Mouse (Mus musculus): ENCODE data around the gene Spout1. TPM values are rescaled to one million over a fixed set of nuclear protein-coding genes. Genes with fewer than 3 reads are reported as not detected.
"Not testable (repeated sequence)": the region's sequence is repeated elsewhere in the genome, so short reads cannot be mapped to it uniquely, and the experiment has no call there.

Gene Spout1
- polyA plus RNA-seq, 1 experiment from 2014 or later = 65.3 TPM

GRCm38 (mm10) chr2:30200388-30200925 is 22.2 kb upstream of the Spout1 start:
- H3K4me1 ChIP-seq = peaks cover 8% of the 10 kb centered on the region
- WGBS = 91% methylated on average over 5 of the region's 5 CpGs
- H3K9me3 ChIP-seq = no peaks in the 10 kb centered on the region
- H3K27ac ChIP-seq = no peak overlapping the region
- H3K4me2 ChIP-seq = no peak overlapping the region
- H3K4me3 ChIP-seq = no peak overlapping the region
- no peak overlapping the region for H3K9ac ChIP-seq
- H3K27me3 ChIP-seq (replicated peaks) = no peaks in the 10 kb centered on the region
- H3K36me3 ChIP-seq (replicated peaks) = no peaks in the 10 kb centered on the region
- no peak for ATAC-seq (replicated peaks)

GRCm38 (mm10) chr2:30199984-30200383 is 21.7 kb upstream of the Spout1 start:
- ATAC-seq (replicated peaks) = no peak
- Histone ChIP-seq H3K36me3 (replicated peaks) (no peaks in the 10 kb centered on the region), H3K9ac (no peak overlapping the region), H3K9me3 (no peaks in the 10 kb centered on the region), H3K27me3 (replicated peaks) (no peaks in the 10 kb centered on the region), H3K4me1 (peaks cover 8% of the 10 kb centered on the region), H3K27ac (no peak overlapping the region), H3K4me2 (no peak overlapping the region), H3K4me3 (no peak overlapping the region)
- whole genome bisulfite sequencing = 73% methylated on average over 1 of the region's 1 CpGs

GRCm38 (mm10) chr2:30198021-30198420 is 19.8 kb upstream of the Spout1 start:
- Histone ChIP-seq H3K9ac (no peak overlapping the region), H3K4me2 (no peak overlapping the region), H3K27me3 (replicated peaks) (no peaks in the 10 kb centered on the region), H3K4me1 (no peaks in the 10 kb centered on the region), H3K9me3 (no peaks in the 10 kb centered on the region), H3K36me3 (replicated peaks) (no peaks in the 10 kb centered on the region), H3K27ac (no peak overlapping the region), H3K4me3 (no peak overlapping the region)
- WGBS = 76% methylated on average over 4 of the region's 4 CpGs
- no peak for ATAC-seq (replicated peaks)

- no peak for ATAC-seq (replicated peaks)
- no peak overlapping the region for H3K4me2 ChIP-seq
- WGBS = 77% methylated on average over 3 of the region's 3 CpGs
- H3K4me1 ChIP-seq = no peaks in the 10 kb centered on the region
- no peak overlapping the region for H3K9ac ChIP-seq
- H3K36me3 ChIP-seq (replicated peaks) = no peaks in the 10 kb centered on the region
- no peaks in the 10 kb centered on the region for H3K27me3 ChIP-seq (replicated peaks)
- no peaks in the 10 kb centered on the region for H3K9me3 ChIP-seq
- no peak overlapping the region for H3K4me3 ChIP-seq
- H3K27ac ChIP-seq = no peak overlapping the region
These were observed 16.4 kb upstream of the Spout1 start for GRCm38 (mm10) chr2:30194656-30195055.

GRCm38 (mm10) chr2:30191790-30192580 is 13.7 kb upstream of the Spout1 start:
- WGBS = 89% methylated on average over 12 of the region's 12 CpGs
- H3K4me3 ChIP-seq = no peak overlapping the region
- H3K4me2 ChIP-seq = no peak overlapping the region
- no peaks in the 10 kb centered on the region for H3K27me3 ChIP-seq (replicated peaks)
- H3K36me3 ChIP-seq (replicated peaks) = no peaks in the 10 kb centered on the region
- no peak overlapping the region for H3K27ac ChIP-seq
- no peaks in the 10 kb centered on the region for H3K9me3 ChIP-seq
- ATAC-seq (replicated peaks) = no peak
- no peak overlapping the region for H3K9ac ChIP-seq
- H3K4me1 ChIP-seq = no peaks in the 10 kb centered on the region

- Histone ChIP-seq H3K27me3 (replicated peaks) (no peaks in the 10 kb centered on the region), H3K4me3 (no peak overlapping the region), H3K36me3 (replicated peaks) (no peaks in the 10 kb centered on the region), H3K9me3 (no peaks in the 10 kb centered on the region), H3K27ac (no peak overlapping the region), H3K4me1 (no peaks in the 10 kb centered on the region), H3K4me2 (no peak overlapping the region), H3K9ac (no peak overlapping the region)
- 90% methylated on average over 3 of the region's 3 CpGs for WGBS
- no peak for ATAC-seq (replicated peaks)
These were observed 7.4 kb upstream of the Spout1 start for GRCm38 (mm10) chr2:30185681-30186080.

- Histone ChIP-seq H3K4me2 (no peak overlapping the region), H3K36me3 (replicated peaks) (no peaks in the 10 kb centered on the region), H3K9ac (no peak overlapping the region), H3K4me3 (no peak overlapping the region), H3K4me1 (no peaks in the 10 kb centered on the region), H3K27ac (no peak overlapping the region), H3K27me3 (replicated peaks) (no peaks in the 10 kb centered on the region), H3K9me3 (no peaks in the 10 kb centered on the region)
- ATAC-seq (replicated peaks) = no peak
- WGBS = 96% methylated on average over 6 of the region's 6 CpGs
These were observed 7.0 kb upstream of the Spout1 start for GRCm38 (mm10) chr2:30185276-30185675.

- no peaks in the 10 kb centered on the region for H3K36me3 ChIP-seq (replicated peaks)
- H3K27ac ChIP-seq = no peak overlapping the region
- H3K9me3 ChIP-seq = no peaks in the 10 kb centered on the region
- no peaks in the 10 kb centered on the region for H3K4me1 ChIP-seq
- H3K4me3 ChIP-seq = no peak overlapping the region
- 74% methylated on average over 3 of the region's 3 CpGs for WGBS
- no peak overlapping the region for H3K4me2 ChIP-seq
- H3K27me3 ChIP-seq (replicated peaks) = no peaks in the 10 kb centered on the region
- ATAC-seq (replicated peaks) = no peak
- H3K9ac ChIP-seq = no peak overlapping the region
These were observed 5.5 kb upstream of the Spout1 start for GRCm38 (mm10) chr2:30183721-30184120.

- no peak overlapping the region for H3K4me3 ChIP-seq
These were observed 4.2 kb upstream of the Spout1 start for GRCm38 (mm10) chr2:30182424-30182823.

GRCm38 (mm10) chr2:30178711-30179110 is 452 bp upstream of the Spout1 start:
- peak; percentile 22; the same call in 1 of the 2 replicates for ATAC-seq (replicated peaks)
- H3K9me3 ChIP-seq; H3K27me3 ChIP-seq (replicated peaks); H3K27ac ChIP-seq; H3K9ac ChIP-seq: not testable (repeated sequence)
- Histone ChIP-seq H3K4me2 (peak overlapping the region; percentile 78), H3K36me3 (replicated peaks) (peaks cover 16% of the 10 kb centered on the region), H3K4me1 (peaks cover 15% of the 10 kb centered on the region), H3K4me3 (peak overlapping the region; percentile 69)
- 44% methylated on average over 7 of the region's 7 CpGs for WGBS

More at GRCm38 (mm10) chr2:30182424-30182823, 4.2 kb upstream of the Spout1 start:
- Histone ChIP-seq H3K9me3 (no peaks in the 10 kb centered on the region), H3K27me3 (replicated peaks) (no peaks in the 10 kb centered on the region), H3K4me2 (no peak overlapping the region), H3K27ac (no peak overlapping the region), H3K9ac (no peak overlapping the region), H3K36me3 (replicated peaks) (no peaks in the 10 kb centered on the region), H3K4me1 (peaks cover 7% of the 10 kb centered on the region)
- 77% methylated on average over 2 of the region's 2 CpGs for WGBS
- no peak for ATAC-seq (replicated peaks)

GRCm38 (mm10) chr2:30176561-30176960 is 1.7 kb downstream of the Spout1 start:
- ATAC-seq (replicated peaks) = no peak
- H3K27me3 ChIP-seq (replicated peaks) = no peaks in the 10 kb centered on the region
- H3K9me3 ChIP-seq = no peaks in the 10 kb centered on the region
- H3K36me3 ChIP-seq (replicated peaks) = peaks cover 18% of the 10 kb centered on the region
- H3K4me3 ChIP-seq = no peak overlapping the region
- no peak overlapping the region for H3K9ac ChIP-seq
- 100% methylated on average over 2 of the region's 2 CpGs for WGBS
- no peak overlapping the region for H3K4me2 ChIP-seq
- peaks cover 28% of the 10 kb centered on the region for H3K4me1 ChIP-seq
- no peak overlapping the region for H3K27ac ChIP-seq

GRCm38 (mm10) chr2:30175897-30176296 is 2.4 kb downstream of the Spout1 start:
- no peak overlapping the region for H3K9ac ChIP-seq
- 89% methylated on average over 8 of the region's 8 CpGs for WGBS
- H3K27ac ChIP-seq = no peak overlapping the region
- H3K36me3 ChIP-seq (replicated peaks) = peaks cover 18% of the 10 kb centered on the region
- ATAC-seq (replicated peaks) = no peak
- H3K4me3 ChIP-seq = no peak overlapping the region
- H3K4me1 ChIP-seq = peaks cover 28% of the 10 kb centered on the region
- no peaks in the 10 kb centered on the region for H3K9me3 ChIP-seq
- H3K27me3 ChIP-seq (replicated peaks) = no peaks in the 10 kb centered on the region
- no peak overlapping the region for H3K4me2 ChIP-seq
